Mouse (Mus musculus) liver, adult 2 months (tissue): ENCODE measurements around the gene Ube2h.

Experiments
- CTCF ChIP-seq: fragments of 200-500 bp; IDR thresholded peaks from 2 replicates; pipeline ENCODE4 v1.5.1; 2011; ENCODE audit warnings: low read depth, low read length, control low read depth
- POLR2A ChIP-seq: fragments of 200-500 bp; IDR thresholded peaks from 2 replicates; pipeline ENCODE4 v1.6.1; 2011; ENCODE audit warnings: low read length, control low read depth; ENCODE audit not compliant: insufficient read depth; ENCODE audit errors: extremely low read depth

DNA sequence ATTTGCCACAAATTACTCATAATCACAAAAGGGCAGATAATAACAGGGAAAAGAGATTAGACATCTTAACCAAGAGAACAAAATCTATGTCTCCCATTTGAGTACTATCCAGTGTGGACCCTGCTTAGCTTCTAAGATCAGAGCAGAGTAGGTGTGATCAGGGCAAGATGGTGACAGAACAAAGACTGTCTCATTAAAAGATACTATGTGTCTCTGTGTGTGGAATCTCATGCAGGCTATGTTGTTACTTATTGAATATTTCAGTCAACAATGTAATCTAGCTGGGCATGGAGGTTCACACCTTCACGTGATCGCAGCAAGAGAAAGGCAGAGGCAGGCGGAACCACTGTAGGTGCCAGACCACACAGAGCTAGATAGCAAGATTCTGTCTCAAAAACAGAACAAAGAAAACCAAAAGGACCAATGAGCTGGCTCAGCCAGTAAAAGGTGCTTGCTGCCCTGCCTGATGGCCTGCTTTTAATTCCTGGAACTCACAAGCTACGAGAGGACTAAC lies 43.0 kb upstream of the Ube2h start:
- TF ChIP-seq POLR2A = no peak
- no peak for TF ChIP-seq CTCF
